Mouse (Mus musculus) brown adipose tissue, adult 24 weeks (tissue): Measurements from ENCODE around the gene Mesd. TPM values are rescaled to one million over a fixed set of nuclear protein-coding genes. Genes with fewer than 3 reads are reported as not detected.
A peak's percentile ranks its signal among the peaks of the same experiment; 100 is the strongest.
"Not testable (repeated sequence)": the region's sequence is repeated elsewhere in the genome, so short reads cannot be mapped to it uniquely, and the experiment has no call there.

ENCODE experiments used
- H3K27ac ChIP-seq: fragments of 200-500 bp; replicated peaks from 2 replicates; pipeline ENCODE4 v1.5.1; 2012; ENCODE audit warnings: low read depth, mild to moderate bottlenecking, low read length
- H3K4me1 ChIP-seq: fragments of 200-500 bp; 2 replicates; pipeline ENCODE4 v1.6.1; 2012; ENCODE audit warnings: low read length, mixed read lengths; ENCODE audit not compliant: control insufficient read depth, insufficient read depth, insufficient read length
- H3K4me3 ChIP-seq: fragments of 200-500 bp; 2 replicates; pipeline ENCODE4 v1.5.1; 2012; ENCODE audit warnings: low read depth, mild to moderate bottlenecking, low read length, moderate library complexity; ENCODE audit not compliant: insufficient read depth
- polyA plus RNA-seq: library from polyadenylated mRNA; stranded (reverse); fragments of >200 nt; gene quantifications from 2 replicates; pipeline ENCODE4 v1.2.4, GENCODE M21; 2012; ENCODE audit not compliant: missing spikeins, insufficient read depth, insufficient read length

Mesd gene
- polyA plus RNA-seq, 1 experiment = 33.7 TPM

DNA sequence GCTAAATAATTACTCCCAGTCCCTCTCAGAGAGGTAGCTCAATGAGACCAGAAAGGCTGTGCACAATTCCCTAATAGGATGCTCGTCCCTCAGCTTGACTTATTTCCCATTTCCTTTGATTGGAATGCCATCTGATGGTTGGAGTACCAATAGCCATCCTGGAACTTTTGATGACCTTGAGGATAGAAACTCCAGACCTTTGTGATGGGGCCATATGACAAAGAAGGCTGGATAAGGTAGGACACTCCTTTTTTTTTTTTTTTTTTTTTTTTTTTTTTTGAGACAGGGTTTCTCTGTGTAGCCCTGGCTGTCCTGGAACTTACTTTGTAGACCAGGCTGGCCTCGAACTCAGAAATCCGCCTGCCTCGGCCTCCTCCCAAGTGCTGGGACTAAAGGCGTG lies 5.7 kb downstream of the Mesd start:
- H3K4me1 ChIP-seq, H3K4me3 ChIP-seq: not testable (repeated sequence)
- H3K27ac ChIP-seq = peak overlapping the region; percentile 78

DNA sequence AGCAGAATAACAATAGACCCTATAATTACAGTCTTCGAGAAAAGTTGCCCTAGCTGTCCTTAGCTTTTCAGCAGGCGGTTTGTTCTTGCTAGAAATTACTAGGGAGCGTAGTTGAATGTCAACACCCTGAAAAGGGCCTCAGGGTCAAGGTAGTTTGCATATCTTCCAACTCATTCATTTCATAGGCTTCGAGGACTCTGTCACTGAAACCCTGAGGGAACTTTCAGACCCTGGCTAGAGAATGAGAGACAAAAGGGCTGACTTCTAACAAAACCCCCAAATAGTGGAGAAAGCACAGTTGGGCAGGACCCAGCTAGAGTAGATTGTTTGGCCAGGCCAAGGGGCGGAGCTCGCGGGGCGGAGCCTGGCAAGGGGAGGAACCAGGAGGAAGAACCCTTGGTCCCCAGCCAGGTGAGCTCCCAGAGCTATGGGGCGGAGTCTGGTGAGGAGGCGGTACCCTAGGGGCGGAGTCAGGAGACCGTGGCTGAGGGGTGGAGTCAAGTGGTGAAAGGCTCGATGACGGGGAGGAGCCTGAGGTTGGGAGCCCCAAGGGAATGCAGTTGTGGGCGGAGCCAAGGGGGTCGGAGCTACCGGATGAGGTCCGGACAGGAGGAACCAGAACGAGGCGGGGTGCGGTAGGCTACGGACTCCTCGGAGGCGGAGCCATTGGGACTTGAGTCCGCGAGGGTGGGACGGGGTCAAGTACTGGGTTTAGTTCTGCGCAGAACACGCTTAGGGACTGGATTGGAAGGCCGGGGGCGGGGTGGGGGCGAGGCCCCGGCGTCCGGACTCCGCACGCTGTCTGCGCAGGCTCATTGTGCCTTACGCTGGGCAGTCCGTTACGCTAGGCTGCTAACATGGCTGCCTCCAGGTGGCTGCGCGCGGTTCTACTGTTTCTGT lies 7.4 kb downstream of the Mesd start:
- Histone ChIP-seq H3K27ac (peak overlapping the region; percentile 82), H3K4me3 (peak overlapping the region; percentile 85), H3K4me1 (no peaks in the 10 kb centered on the region)

DNA sequence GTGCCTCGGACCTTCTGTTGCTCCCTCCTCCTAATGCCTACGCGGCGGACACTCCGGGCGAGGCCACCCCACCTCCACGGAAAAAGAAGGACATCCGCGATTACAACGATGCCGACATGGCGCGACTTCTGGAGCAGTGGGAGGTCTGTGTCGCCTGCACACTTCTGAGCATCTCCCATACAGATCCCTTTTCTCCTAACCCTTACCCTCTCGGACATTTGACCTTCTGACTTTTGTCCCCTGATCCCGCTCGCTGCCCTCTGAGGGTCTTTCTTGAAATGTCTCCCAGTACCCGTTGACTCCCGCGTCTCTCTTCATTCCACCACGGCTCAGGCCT lies 8.0 kb downstream of the Mesd start:
- peak overlapping the region; percentile 85 for H3K4me3 ChIP-seq
- peak overlapping the region; percentile 61 for H3K27ac ChIP-seq
- no peaks in the 10 kb centered on the region for H3K4me1 ChIP-seq

DNA sequence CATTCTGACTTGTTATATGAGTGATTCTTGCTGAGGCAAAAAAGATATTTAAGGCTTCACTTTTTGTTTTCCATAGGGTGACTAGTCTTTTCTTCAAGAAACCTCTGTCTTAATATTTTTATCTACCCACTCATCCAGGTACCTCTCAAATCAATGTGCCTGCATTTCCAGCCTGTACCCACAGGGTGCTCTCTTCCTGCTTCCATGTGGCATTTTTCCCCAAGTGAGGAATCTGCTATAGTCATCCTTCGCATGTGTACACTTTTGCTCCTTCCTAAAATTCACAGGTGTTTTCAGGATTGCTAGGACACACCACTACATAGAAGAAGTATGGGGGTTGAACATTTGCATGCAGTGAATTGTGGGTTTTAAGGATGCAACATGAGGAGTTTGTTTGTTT lies 10.1 kb downstream of the Mesd start:
- no peak overlapping the region for H3K27ac ChIP-seq
- H3K4me1 ChIP-seq = no peaks in the 10 kb centered on the region
- H3K4me3 ChIP-seq = no peak overlapping the region

DNA sequence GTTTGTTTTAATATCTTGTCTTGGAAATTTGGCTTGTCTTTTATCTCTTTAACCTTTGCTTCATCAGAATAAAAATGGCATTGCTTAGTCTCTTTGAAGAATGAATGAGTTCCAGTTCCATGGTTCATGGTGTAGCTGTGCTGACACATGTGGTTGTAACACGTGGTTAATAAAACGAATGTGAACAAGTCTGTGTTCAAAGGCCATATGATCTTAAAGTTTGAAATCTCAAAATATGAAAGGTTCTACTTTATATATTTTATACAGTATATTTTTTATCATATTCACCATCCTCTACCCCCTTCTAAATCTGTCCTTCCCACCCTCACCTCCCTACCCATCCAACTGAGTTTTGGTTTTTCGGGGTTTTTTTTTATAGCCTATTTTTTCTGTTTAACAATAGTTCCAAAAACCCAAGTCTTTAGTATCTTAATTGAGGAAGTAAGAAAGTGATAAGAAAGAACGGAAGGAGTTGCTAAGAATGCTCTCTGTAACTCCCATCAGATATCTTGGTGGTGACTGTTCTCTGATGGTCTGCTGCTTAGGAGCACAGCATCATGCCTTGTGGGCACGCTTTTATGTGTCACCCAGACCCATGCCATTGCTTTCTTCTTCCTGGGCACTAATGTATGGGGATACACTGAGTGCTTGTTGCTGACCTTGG lies 11.9 kb downstream of the Mesd start:
- Histone ChIP-seq H3K4me1 (no peaks in the 10 kb centered on the region), H3K4me3 (no peak overlapping the region), H3K27ac (no peak overlapping the region)

DNA sequence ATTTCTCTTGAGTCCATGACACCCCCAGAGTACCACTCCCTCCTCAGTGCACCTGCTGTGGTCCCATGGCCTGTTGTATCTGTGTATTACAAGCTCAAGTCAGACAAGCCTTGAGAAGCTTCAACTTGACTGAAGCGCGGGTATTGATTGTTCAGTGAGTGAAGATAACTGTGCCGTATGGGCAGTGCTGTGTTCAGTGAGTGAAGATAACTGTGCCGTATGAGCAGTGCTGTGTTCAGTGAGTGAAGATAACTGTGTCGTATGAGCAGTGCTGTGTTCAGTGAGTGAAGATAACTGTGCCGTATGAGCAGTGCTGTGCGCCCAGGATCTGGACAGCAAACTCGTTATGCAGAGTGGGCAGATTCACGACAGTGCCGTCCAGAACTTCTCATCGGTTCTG lies 14.0 kb downstream of the Mesd start:
- Histone ChIP-seq H3K27ac (no peak overlapping the region), H3K4me1 (no peaks in the 10 kb centered on the region), H3K4me3 (no peak overlapping the region)

DNA sequence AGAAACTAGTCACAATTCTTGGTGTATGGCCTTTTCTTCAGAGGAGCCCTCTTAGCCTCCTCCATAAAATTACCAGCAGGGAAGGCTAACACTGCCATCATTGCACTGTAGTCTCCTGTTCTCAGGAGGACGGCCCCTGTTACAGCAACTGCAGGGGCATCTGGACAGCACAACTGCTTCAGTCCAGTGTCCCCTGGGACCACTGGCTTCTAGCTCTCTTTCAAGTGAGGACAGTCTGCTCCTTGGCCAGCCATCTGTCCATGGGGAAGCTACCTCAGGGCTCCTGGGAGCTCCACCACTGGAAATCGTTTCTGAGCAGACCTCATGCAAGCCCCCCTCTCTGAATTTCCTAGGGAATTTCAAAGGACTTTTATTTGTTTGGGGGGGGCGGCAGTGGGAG lies 16.3 kb downstream of the Mesd start:
- Histone ChIP-seq H3K4me1 (no peaks in the 10 kb centered on the region), H3K4me3 (no peak overlapping the region), H3K27ac (no peak overlapping the region)

DNA sequence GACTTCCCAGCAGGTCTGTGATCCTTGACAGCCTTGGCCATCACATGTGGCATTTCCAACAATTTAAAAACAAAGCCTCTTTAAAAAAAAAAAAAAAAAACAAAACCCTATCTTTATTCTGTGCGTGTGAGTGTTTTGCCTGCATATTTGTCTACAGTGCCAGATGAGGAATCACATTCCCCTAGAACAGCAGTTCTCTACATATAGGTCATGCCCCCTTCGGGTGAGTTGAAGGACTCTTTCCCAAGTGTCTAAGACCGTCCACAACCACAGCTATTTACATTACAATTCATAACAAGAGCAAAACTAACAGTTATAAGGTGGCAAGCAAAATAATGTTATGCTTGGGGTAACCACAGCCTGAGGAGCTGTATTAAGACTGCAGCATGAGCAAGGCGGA lies 17.2 kb downstream of the Mesd start:
- Histone ChIP-seq H3K4me3 (no peak overlapping the region), H3K4me1 (no peaks in the 10 kb centered on the region), H3K27ac (no peak overlapping the region)

DNA sequence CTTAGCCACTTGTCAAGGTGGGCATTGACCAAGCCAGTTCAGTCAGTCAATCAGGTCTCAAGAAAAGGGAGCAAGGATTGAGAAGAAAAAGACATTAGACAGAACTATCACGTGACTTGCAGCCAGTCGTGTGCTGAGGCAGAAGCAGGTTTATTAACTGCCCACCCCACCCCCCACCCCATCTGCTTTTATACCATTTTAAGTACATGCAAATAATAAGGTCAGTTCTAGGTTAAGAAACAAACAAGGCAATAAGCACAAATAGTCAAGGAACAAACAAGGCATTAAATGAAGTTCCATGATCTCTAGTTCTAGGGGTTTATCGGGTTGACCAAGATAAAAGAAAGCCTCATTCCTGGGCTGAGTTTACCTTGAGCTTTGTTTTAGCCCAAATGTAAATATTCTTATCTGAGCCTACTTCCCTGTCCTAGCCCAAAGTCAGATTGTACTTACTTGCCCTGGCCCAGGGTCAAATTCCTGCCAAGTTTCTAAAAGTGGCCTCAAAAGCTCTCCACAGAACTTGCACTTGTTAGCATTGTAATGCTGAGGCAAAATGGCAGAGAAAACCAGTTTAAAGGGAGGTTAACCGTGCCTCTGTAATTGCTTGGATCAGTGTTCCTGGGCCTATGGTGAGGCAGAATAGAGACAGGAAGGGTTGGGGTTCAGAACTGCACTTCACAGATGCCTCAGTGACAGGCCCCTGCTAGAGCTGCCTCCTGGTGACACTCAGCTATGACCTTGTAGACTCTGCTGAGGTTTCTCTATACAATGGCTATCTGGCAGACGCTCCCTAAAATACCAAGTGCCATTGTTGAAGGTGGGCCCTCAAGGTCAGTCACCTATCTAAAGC lies 18.3 kb downstream of the Mesd start:
- no peaks in the 10 kb centered on the region for H3K4me1 ChIP-seq
- no peak overlapping the region for H3K27ac ChIP-seq
- no peak overlapping the region for H3K4me3 ChIP-seq

DNA sequence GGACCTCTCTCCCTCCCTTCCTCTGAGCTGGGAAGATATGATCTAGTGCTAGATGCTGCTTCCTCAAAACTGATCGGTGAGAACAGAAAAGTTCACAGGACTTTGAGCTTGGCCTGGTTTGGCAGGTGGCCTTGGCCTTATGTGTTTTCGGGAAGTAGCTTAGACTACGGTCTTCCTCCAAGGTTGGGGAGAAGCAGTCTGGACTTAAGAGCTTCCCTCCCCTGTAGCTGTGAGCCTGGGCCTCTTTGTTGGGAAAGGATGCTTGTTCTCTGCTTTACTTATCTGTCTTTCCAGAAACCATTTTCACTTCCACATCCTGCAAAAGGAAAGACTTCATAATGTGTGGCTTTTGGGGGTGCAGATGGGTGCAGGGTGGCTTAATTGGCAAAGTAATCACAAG lies 20.6 kb downstream of the Mesd start:
- no peak overlapping the region for H3K4me3 ChIP-seq
- no peak overlapping the region for H3K27ac ChIP-seq
- H3K4me1 ChIP-seq = no peaks in the 10 kb centered on the region

DNA sequence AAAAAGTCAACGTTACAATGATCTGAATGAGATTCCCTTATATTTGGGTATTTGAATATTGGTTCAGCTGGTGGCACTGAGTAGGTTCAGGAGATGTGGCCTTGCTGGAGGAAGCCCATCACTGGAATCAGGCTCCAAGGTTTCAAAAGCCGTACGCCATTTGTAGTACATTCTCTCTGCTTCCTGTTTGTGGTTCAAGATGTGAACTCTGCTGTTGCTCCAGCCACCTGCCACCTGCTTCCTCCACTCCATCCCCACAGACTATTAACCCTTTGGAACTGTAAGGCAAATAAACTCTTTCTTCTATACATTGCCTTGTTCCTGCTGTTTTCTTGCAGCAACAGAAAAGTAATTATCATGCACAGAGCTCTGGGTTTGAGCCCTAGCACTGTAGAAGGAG lies 27.6 kb downstream of the Mesd start:
- no peaks in the 10 kb centered on the region for H3K4me1 ChIP-seq
- no peak overlapping the region for H3K4me3 ChIP-seq
- no peak overlapping the region for H3K27ac ChIP-seq

DNA sequence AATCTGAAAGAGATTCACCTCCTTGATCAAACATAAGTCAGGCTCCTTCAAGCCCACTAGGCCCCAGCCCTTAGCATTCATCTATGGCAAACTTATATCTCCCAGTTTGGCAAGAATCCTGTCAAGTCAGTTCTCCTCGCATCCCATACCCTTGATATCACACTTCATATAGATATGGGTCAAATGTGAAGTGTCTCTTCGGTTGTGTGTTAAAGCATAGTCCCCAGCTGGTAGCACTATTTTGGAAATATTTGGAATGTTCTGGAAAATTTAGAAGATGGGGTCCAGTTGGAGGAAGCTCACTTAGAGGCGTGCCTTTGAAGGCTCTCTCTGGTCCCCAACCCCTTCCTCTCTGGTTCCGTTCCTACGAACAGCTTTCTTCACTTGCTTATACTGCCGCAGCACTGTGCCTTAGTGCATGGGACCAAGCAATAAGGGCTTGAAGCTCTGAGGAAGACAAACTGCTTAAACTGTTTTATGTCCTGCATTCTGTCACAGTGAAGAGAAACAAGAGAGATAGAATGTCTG lies 29.2 kb downstream of the Mesd start:
- no peak overlapping the region for H3K4me3 ChIP-seq
- no peaks in the 10 kb centered on the region for H3K4me1 ChIP-seq
- no peak overlapping the region for H3K27ac ChIP-seq

DNA sequence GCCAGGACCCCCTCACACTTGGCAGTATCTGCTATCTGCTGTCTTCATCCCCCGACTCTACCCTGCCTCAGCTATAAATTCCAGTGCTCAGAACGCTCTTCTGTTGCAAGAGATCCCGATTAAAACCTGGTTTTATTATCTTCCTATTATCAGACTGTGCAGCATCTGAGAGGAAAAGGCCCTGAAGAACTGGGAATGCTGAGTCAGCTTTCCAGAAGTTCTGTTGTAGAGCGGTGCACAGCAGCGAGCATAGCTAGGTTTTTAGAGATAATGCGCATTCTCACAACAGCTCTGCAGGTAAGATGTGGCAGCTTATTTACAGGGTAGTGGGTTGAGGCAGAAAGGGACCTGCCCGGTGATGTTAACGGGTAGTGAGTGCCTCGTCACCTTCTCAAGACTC lies 29.7 kb downstream of the Mesd start:
- no peak overlapping the region for H3K4me3 ChIP-seq
- no peaks in the 10 kb centered on the region for H3K4me1 ChIP-seq
- no peak overlapping the region for H3K27ac ChIP-seq

DNA sequence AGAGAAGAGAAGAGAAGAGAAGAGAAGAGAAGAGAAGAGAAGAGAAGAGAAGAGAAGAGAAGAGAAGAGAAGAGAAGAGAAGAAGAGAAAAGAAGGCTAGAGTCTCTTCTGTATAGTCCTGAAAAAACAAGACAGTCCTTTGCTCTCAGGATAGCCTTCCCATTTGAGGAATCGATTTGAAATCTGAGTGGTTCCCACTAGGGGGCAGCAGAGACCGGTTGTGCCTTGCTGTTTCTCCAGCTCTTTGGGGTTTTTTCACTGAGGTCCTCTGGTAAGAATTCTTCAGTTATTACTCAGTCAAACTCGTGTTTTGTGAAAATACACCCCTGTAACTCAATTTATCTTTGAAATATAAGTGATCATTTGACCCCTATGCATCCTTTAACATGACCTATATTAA lies 30.3 kb downstream of the Mesd start:
- Histone ChIP-seq H3K27ac (no peak overlapping the region), H3K4me3 (no peak overlapping the region), H3K4me1 (no peaks in the 10 kb centered on the region)

DNA sequence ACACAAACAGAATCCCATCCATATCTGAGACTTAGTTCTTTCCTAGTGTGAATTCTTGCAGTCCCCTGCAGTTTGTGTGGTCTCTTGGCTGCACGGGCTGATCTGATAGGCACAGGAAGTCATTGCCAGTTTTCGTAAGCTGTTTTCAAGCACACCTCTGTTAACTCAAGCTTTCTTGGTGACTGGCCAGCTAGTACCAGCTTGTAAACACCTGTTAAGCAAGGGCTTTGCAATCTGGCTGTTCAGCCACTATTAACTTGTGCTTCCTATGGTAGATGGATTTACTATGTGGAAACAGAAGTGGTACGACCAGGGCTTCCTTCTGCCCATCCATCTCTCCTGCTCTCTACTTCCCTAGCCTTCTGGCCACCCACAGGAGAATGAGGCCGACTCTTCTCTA lies 36.0 kb downstream of the Mesd start:
- Histone ChIP-seq H3K27ac (no peak overlapping the region), H3K4me3 (no peak overlapping the region), H3K4me1 (no peaks in the 10 kb centered on the region)
